Mouse (Mus musculus) A20 (cell line): ENCODE results near the gene Fgf23.

Experiments
- DNase-seq: peaks from one replicate; pipeline ENCODE4 v3.0.0-alpha.2; 2011; ENCODE audit warnings: low read depth, low spot score

Fgf23 gene

DNA sequence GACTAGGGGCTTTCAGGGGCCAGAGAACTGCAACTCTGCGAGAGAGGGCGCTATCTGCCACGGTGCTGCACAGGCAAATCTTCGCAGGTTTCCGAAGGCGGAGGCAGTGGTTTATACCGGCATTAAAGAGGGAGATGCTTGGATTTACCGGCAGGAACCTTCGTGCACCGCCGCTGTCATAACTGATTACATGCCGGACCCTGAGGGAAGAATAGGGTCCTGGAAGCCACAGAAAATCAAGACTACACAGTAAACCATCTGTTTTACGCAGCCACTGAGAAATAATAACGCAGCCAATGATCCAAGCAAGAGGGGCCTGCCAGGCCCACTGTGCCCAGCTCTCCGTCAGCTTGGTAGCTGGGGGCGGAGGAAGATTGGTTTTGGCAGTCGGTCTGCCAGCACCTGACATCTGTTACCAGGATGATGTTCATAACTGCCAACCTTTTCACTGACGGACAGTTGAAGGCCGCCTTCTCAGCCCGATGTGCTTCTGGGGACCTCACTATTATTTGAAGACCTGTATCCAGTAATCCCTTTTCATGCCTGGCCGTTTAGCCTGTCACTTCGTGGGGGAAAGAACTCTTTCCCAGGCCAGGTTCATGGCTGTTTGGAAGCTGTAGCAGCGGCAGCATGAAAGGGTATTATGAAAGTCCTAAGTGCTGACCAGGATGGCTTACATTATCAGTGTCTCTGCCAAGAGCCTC is 42.2 kb downstream of the Fgf23 start:
- DNase-seq: no peak

DNA sequence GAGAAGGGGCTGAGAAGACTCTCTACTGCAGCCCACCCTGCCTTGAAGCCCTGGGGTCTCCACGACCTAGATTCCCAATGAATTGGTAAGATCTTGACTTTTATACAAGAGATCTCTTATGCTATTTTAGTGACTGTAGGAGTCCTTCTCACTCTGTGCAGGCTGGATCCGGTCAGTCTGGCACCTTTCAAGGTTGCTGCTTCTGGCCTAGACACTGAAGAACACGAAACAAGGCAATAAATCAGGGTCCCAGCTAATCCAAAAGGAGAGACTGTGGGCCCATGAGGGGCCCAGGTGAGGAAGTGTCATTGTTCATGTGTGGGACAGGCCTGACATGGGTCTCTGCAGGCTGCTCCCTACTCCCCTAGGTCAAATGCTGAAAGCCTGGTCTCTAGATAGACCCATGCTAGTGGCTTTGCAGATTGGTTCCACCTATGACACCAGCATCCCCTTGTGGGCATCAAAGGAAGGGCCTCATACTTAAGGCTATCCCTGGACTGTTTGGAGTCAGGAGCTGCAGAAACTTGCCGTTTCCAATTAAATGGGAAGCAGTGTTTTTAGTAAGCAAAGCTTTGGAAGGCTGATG is 49.6 kb downstream of the Fgf23 start:
- DNase-seq: peak; percentile 35

DNA sequence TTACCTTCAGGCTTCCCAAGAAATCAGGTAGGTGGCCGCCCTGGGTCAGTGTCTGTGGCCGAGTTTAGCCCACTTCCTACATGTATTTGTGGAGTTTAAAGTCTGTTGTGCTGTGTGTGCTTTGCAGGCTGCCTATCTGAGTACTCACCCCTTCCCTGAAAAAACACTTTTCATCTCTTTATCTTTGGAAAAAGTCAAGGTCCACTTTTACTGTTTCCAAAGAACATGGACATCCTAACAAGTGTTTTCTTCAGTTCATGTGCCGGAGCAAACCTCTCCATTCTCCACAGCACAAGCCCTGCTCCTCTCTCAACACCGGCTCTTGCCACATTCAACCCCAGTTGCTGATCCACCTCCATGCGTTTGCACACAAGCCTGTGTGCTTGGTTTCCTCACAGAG is 50.3 kb downstream of the Fgf23 start:
- no peak for DNase-seq

DNA sequence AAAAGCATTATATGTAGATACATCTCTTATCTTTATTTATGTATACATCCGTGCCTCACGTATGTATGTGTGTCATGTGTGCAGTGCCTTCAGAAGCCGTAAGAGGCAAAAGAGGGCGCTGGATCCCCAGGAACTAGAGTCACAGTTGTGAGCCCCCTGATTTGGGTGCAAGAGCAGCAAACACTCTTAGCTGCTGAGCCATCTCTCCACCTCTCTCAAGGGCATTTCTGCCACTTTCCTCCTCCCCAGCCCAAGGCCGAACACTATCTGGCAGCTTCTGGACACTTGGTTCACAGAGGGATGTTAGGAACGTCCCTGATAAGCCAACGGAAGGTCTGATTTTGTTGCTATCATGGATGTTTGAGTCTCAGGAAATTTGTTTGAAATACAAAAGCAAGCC is 50.8 kb downstream of the Fgf23 start:
- no peak for DNase-seq

DNA sequence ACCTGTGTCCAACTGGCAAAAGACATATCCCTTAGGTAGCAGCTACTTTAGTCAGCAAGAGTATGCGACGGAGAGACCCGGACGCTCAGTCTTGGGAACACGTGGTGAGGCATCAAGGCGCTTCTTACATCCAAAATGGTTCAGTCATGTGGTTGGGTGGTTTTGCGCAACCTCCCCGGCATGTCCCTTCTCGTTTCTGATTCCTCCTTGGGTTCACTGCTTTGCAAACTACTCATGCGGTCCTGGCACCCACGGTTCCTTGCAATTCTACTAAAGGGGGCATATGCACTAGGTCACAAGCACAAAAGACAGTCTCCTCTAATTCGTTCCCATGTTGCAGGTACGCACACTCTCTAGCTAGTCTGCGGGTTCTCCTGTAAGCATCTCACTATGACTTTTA is 57.0 kb downstream of the Fgf23 start:
- DNase-seq: no peak

DNA sequence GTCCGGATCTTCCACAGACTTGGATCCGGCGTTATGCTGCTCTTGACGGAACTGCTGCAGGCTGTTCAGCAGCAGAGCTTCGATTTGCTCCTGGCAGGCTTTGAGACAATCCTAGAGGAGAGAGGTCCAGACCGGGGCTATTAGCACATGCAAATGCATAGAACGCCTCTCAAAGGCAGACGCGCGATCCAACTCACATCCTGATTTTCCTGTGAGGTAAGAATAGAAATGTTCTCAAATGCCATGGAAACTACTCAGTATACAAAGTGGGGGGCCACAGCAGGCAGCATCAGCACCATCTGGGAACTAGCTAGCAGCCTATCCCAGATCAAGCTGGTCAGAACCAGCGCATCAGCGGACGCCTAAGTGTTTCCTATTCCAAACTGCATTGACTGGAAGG is 57.7 kb downstream of the Fgf23 start:
- DNase-seq: no peak
